Mouse (Mus musculus) heart, postnatal 14 days (tissue): Measurements from ENCODE around the gene Rin2. TPM values are rescaled to one million over a fixed set of nuclear protein-coding genes. Genes with fewer than 3 reads are reported as not detected.
"Not testable (repeated sequence)": the region's sequence is repeated elsewhere in the genome, so short reads cannot be mapped to it uniquely, and the experiment has no call there.

Source experiments
- DNase-seq, 2 experiments: peaks; one replicate each; pipeline ENCODE4 v3.0.0; 2021 to 2022
- intact Hi-C: fragments of 180-260 bp; cut with DNase I; formaldehyde crosslinking; loops from one replicate; pipeline ENCODE4 v1.15.1; 2025
- total RNA-seq, 2 experiments: library from RNA; stranded (reverse); gene quantifications; 2 replicates each; pipeline ENCODE4 v1.2.3; 2021

The Rin2 gene
- total RNA-seq, 2 experiments from 2014 or later: 18.3 to 22.6 TPM

GRCm38 (mm10) chr2:145682924-145683323 is 7.9 kb downstream of the Rin2 start:
- no peak for DNase-seq
- intact Hi-C loops: no loop called here

- DNase-seq: peak; percentile 42 to 58
- intact Hi-C loops: no loop called here
Observed at GRCm38 (mm10) chr2:145683536-145683935, 8.5 kb downstream of the Rin2 start.

GRCm38 (mm10) chr2:145684151-145684550 is 9.1 kb downstream of the Rin2 start:
- intact Hi-C loops: no loop called here
- DNase-seq: no peak

GRCm38 (mm10) chr2:145684891-145685290 is 9.9 kb downstream of the Rin2 start:
- DNase-seq: no peak
- intact Hi-C loops: no loop called here

GRCm38 (mm10) chr2:145686017-145686416 is 11.0 kb downstream of the Rin2 start:
- intact Hi-C loops: no loop called here
- DNase-seq: no peak

GRCm38 (mm10) chr2:145691367-145692009 is 16.5 kb downstream of the Rin2 start:
- DNase-seq: no peak
- intact Hi-C loops: no loop called here

- no peak for DNase-seq
- intact Hi-C loops: no loop called here
Observed at GRCm38 (mm10) chr2:145697160-145697559, 22.1 kb downstream of the Rin2 start.

- intact Hi-C loops: loop anchor here (1.0 to 2.0 kb wide), 2 partner anchors 95 to 183 kb away; no protein-coding TSS in a partner anchor
- peak; percentile 40 to 55 for DNase-seq
Observed at GRCm38 (mm10) chr2:145699414-145700071, 24.5 kb downstream of the Rin2 start.

GRCm38 (mm10) chr2:145700237-145700985 is 25.4 kb downstream of the Rin2 start:
- intact Hi-C loops: no loop called here
- no peak for DNase-seq

GRCm38 (mm10) chr2:145701605-145702335 is 26.8 kb downstream of the Rin2 start:
- intact Hi-C loops: no loop called here
- no peak for DNase-seq

- intact Hi-C loops: no loop called here
- no peak for DNase-seq
Observed at GRCm38 (mm10) chr2:145704738-145705137, 29.7 kb downstream of the Rin2 start.

GRCm38 (mm10) chr2:145709727-145710389 is 34.8 kb downstream of the Rin2 start:
- no peak for DNase-seq
- intact Hi-C loops: no loop called here

GRCm38 (mm10) chr2:145711512-145711911 is 36.5 kb downstream of the Rin2 start:
- intact Hi-C loops: no loop called here

GRCm38 (mm10) chr2:145712026-145712425 is 37.0 kb downstream of the Rin2 start:
- intact Hi-C loops: no loop called here
- no peak for DNase-seq

More at GRCm38 (mm10) chr2:145711512-145711911, 36.5 kb downstream of the Rin2 start:
- DNase-seq: no peak

- intact Hi-C loops: no loop called here
- no peak for DNase-seq
Observed at GRCm38 (mm10) chr2:145717539-145717938, 42.5 kb downstream of the Rin2 start.

- intact Hi-C loops: no loop called here
- DNase-seq: no peak
Observed at GRCm38 (mm10) chr2:145718624-145719183, 43.7 kb downstream of the Rin2 start.

- DNase-seq: no peak
- intact Hi-C loops: no loop called here
Observed at GRCm38 (mm10) chr2:145720157-145720556, 45.1 kb downstream of the Rin2 start.

GRCm38 (mm10) chr2:145720743-145721142 is 45.7 kb downstream of the Rin2 start:
- no peak for DNase-seq
- intact Hi-C loops: no loop called here

GRCm38 (mm10) chr2:145722304-145722703 is 47.3 kb downstream of the Rin2 start:
- intact Hi-C loops: not testable (repeated sequence)

GRCm38 (mm10) chr2:145724288-145724687 is 49.3 kb downstream of the Rin2 start:
- intact Hi-C loops: no loop called here
- DNase-seq: no peak

More at GRCm38 (mm10) chr2:145722304-145722703, 47.3 kb downstream of the Rin2 start:
- not testable (repeated sequence) for DNase-seq
